Mouse (Mus musculus) kidney, adult 9 months (tissue): ENCODE data around the gene Golph3.

Source experiments
- DNase-seq: peaks from one replicate; pipeline ENCODE4 v3.0.0; 2022

The Golph3 gene

DNA sequence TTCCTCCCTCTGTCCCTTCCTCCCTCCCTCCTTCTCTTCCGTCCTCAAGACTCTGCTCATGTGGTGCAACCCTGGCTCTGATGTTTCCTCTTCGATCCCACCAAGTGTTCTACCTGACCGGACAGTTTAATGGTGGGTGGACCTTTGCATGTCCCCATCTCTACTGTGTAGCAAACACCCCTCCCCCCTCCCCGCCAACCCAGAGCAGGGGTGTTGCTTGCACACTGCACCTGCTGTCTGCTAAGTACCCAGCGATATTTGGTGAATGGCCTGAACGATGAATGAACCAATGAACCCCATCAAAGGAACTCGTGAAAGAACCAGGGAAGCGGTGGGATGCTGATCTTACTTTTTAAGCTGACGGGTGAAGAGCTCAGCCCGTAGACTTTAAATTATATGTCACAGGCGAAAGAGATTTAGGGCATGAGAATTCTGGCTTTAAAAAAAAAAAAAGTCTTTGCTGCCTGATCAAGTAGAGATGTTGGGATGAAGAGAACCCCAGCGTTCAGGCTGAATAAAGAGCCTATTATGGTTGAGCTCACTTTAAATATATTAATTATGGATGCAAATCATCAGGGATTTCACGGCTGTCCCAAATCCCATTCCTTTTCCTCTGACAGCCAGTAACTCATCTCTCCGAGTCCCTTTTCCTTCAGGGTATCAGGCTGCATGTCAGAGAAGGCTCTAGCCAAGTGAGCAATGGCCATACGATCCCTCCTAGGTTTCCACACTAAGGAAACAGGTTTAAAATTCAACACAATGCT, 67.7 kb downstream of the Golph3 start:
- DNase-seq: no peak

GRCm38 (mm10) chr15:12394758-12395157, 73.5 kb downstream of the Golph3 start:
- no peak for DNase-seq

DNA sequence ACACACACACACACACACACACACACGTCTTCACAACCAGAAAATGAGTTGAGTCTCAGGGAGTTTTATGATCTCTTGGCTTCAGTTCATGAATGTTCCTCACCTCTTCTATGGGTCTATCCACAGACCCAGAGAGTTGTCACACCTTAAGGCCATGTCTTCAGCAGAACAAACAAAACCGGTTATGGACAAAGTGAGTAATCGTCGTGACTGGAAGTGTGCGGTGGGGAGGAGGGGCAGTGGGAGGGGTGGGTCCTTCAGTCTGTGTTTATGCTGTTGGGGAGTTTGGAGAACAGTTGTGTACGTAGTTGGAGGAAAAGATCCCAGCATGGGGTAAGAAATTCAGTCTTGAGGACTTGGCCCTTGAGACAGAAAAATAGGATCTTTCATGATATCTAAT, 75.8 kb downstream of the Golph3 start:
- no peak for DNase-seq
